In the genomic region with DNA sequence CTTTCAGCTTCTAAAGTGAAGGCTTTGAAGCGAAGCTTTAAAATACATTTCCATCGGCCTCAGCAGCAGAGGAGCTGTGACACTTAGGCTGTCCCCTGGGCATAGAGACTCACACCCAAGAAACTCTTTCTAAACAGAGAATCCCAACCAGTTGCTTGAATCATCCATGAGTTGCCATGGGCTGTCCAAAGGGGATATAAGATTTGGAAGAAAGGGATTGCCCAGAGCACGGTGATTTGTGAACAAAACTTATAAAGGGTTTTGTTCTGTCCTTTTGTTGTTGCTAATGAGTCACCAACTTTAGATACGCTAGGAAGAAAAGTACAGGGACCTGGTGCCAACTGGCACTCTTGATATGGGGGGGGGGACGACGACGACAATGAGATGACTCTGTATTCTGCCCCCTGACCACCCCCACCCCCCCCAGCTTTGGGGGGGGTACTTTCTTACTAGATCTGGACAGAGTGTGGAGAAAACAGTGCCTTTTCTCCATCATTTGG, we compare ENCODE assay signal across 11 mouse cellular contexts.
A peak's percentile ranks its signal among the peaks of the same experiment; 100 is the strongest.
DNase-seq lines count a peak whose midpoint lies in the region; ATAC-seq and TF ChIP-seq lines count a peak whose summit lies in the region.
"Had no signal": no experiment of that assay in that cellular context is flagged by ENCODE, and none has a peak within 500 bp of the region (broad histone marks: within the 10 kb centered on the region; RNA-seq: fewer than 3 reads in every experiment).

No protein-coding gene starts in this region.

- 0 out of 2 replicates have a peak overlapping the region, but pooled peaks have one; percentile 4 for H3K27ac ChIP-seq in kidney, embryonic 15.5 days
- peak overlapping the region; percentile 63; the same call in 1 of the 2 replicates for H3K27ac ChIP-seq in forebrain, embryonic 14.5 days (ENCODE audit: low read depth, low read length)
- H3K27ac ChIP-seq in intestine, postnatal 0 days (ENCODE audit: low read depth, low read length), result peak overlapping the region; percentile 46; the same call in 1 of the 2 replicates
- H3K27ac ChIP-seq: limb, embryonic 15.5 days had no signal

- H3K27me3 ChIP-seq in kidney, embryonic 15.5 days, result no peaks in the 10 kb centered on the region
- no peaks in the 10 kb centered on the region for H3K27me3 ChIP-seq in forebrain, embryonic 14.5 days (replicated peaks; ENCODE audit: control insufficient read depth, insufficient read depth, low read length)
- no peaks in the 10 kb centered on the region for H3K27me3 ChIP-seq in intestine, postnatal 0 days (replicated peaks; ENCODE audit: control insufficient read depth, insufficient read depth, low read length)
- H3K27me3 ChIP-seq: limb, embryonic 15.5 days had no signal

- H3K9me3 ChIP-seq in kidney, embryonic 15.5 days (replicated peaks), result no peaks in the 10 kb centered on the region
- H3K9me3 ChIP-seq in forebrain, embryonic 14.5 days (replicated peaks; ENCODE audit: control insufficient read depth, low read length), result no peaks in the 10 kb centered on the region
- H3K9me3 ChIP-seq in intestine, postnatal 0 days (ENCODE audit: control insufficient read depth), result no peaks in the 10 kb centered on the region
- H3K9me3 ChIP-seq: limb, embryonic 15.5 days had no signal

- ATAC-seq in kidney, embryonic 15.5 days (replicated peaks; ENCODE audit: low FRiP score), result no peak
- ATAC-seq in forebrain, embryonic 14.5 days, result peak; percentile 54
- no peak for ATAC-seq in intestine, postnatal 0 days
- no peak for ATAC-seq in megakaryocyte progenitor cell, adult 5-6 weeks (replicated peaks; ENCODE audit: poor library complexity)

- H3K36me3 ChIP-seq in kidney, embryonic 15.5 days, result no peaks in the 10 kb centered on the region
- no peaks in the 10 kb centered on the region for H3K36me3 ChIP-seq in forebrain, embryonic 14.5 days (ENCODE audit: control insufficient read depth, insufficient read depth, low read length)
- no peaks in the 10 kb centered on the region for H3K36me3 ChIP-seq in intestine, postnatal 0 days (ENCODE audit: control insufficient read depth, insufficient read depth)
- H3K36me3 ChIP-seq: limb, embryonic 15.5 days had no signal

- WGBS in kidney, embryonic 15.5 days, result 79% methylated on average over 7 of the region's 7 CpGs
- WGBS in forebrain, embryonic 14.5 days, result 7% methylated on average over 7 of the region's 7 CpGs
- 64% methylated on average over 7 of the region's 7 CpGs for WGBS in intestine, postnatal 0 days

- no peak overlapping the region for H3K4me2 ChIP-seq in kidney, embryonic 15.5 days
- H3K4me2 ChIP-seq in forebrain, embryonic 14.5 days (ENCODE audit: low read length), result no peak overlapping the region
- no peak overlapping the region for H3K4me2 ChIP-seq in intestine, postnatal 0 days (replicated peaks; ENCODE audit: low read depth)
- H3K4me2 ChIP-seq: limb, embryonic 15.5 days had no signal

- TF ChIP-seq CTCF in intestine, postnatal 0 days (IDR thresholded peaks at IDR 0.05; ENCODE audit: low read depth), result no peak

- no peak for DNase-seq in kidney, postnatal 36 days
- DNase-seq in forebrain, embryonic 14.5 days (ENCODE audit: low spot score), result no peak
- DNase-seq in retina, embryonic 14.5 days (ENCODE audit: low spot score), result peak; percentile 47
- DNase-seq in ovary, postnatal 36 days (ENCODE audit: low spot score), result no peak
- DNase-seq in embryo, embryonic 11 days, result no peak
- DNase-seq: lung, postnatal 14 days had no signal

- H3K9ac ChIP-seq in kidney, embryonic 15.5 days, result no peak overlapping the region
- no peak overlapping the region for H3K9ac ChIP-seq in forebrain, embryonic 14.5 days (ENCODE audit: low read length)
- no peak overlapping the region for H3K9ac ChIP-seq in intestine, postnatal 0 days (ENCODE audit: low read depth, low read length)
- H3K9ac ChIP-seq: limb, embryonic 15.5 days had no signal

- no peak overlapping the region for H3K4me3 ChIP-seq in kidney, embryonic 15.5 days (replicated peaks)
- H3K4me3 ChIP-seq in forebrain, embryonic 14.5 days (ENCODE audit: low read depth, low read length), result no peak overlapping the region
- no peak overlapping the region for H3K4me3 ChIP-seq in intestine, postnatal 0 days (ENCODE audit: low read depth, low read length)
- H3K4me3 ChIP-seq: limb, embryonic 15.5 days; myocyte had no signal

- H3K4me1 ChIP-seq in kidney, embryonic 15.5 days, result peaks cover 62% of the 10 kb centered on the region
- H3K4me1 ChIP-seq in forebrain, embryonic 14.5 days (ENCODE audit: control insufficient read depth, insufficient read depth, low read length), result peaks cover 22% of the 10 kb centered on the region
- H3K4me1 ChIP-seq in intestine, postnatal 0 days (replicated peaks; ENCODE audit: control insufficient read depth, insufficient read depth, low read length), result peaks cover 21% of the 10 kb centered on the region

Comparison
In these comparisons a context has a peak if more than half of its experiments do, and no peak if none do; other contexts are left out.
1. H3K27ac ChIP-seq: peak in every context shown above with its lines; median percentile 63 in forebrain, embryonic 14.5 days; 46 in intestine, postnatal 0 days; 4 in kidney, embryonic 15.5 days.